18 mouse cellular contexts compared by ENCODE assay signal in genomic region chr1:189118582-189118981, GRCm38 (mm10).
DNase-seq lines count a peak whose midpoint lies in the region; ATAC-seq and TF ChIP-seq lines count a peak whose summit lies in the region.
"Had no signal": no experiment of that assay in that cellular context is flagged by ENCODE, and none has a peak within 500 bp of the region (broad histone marks: within the 10 kb centered on the region; RNA-seq: fewer than 3 reads in every experiment).

No protein-coding gene starts in this region.

- H3K9ac ChIP-seq in heart, embryonic 12.5 days, result no peak overlapping the region
- no peak overlapping the region for H3K9ac ChIP-seq in kidney, embryonic 16.5 days (replicated peaks; ENCODE audit: low read length)
- H3K9ac ChIP-seq in lung, postnatal 0 days (replicated peaks; ENCODE audit: low read depth), result no peak overlapping the region
- H3K9ac ChIP-seq: forebrain, embryonic 15.5 days; midbrain, embryonic 13.5 days had no signal

- H3K27ac ChIP-seq in heart, embryonic 12.5 days (ENCODE audit: poor library complexity, severe bottlenecking), result no peak overlapping the region
- no peak overlapping the region for H3K27ac ChIP-seq in kidney, embryonic 16.5 days (ENCODE audit: low read length)
- no peak overlapping the region for H3K27ac ChIP-seq in lung, postnatal 0 days (ENCODE audit: low read length)
- H3K27ac ChIP-seq: embryonic facial prominence, embryonic 10.5 days; forebrain, embryonic 15.5 days; hindbrain, postnatal 0 days; midbrain, embryonic 13.5 days had no signal

- no peaks in the 10 kb centered on the region for H3K36me3 ChIP-seq in heart, embryonic 12.5 days
- H3K36me3 ChIP-seq in kidney, embryonic 16.5 days (ENCODE audit: insufficient read depth, low read length), result no peaks in the 10 kb centered on the region
- H3K36me3 ChIP-seq in lung, postnatal 0 days (ENCODE audit: insufficient read depth, low read length), result no peaks in the 10 kb centered on the region
- H3K36me3 ChIP-seq: embryonic facial prominence, embryonic 10.5 days; forebrain, embryonic 15.5 days; midbrain, embryonic 13.5 days had no signal

- peaks cover 3% of the 10 kb centered on the region; the same call in 1 of the 2 replicates for H3K9me3 ChIP-seq in heart, embryonic 12.5 days (replicated peaks)
- no peaks in the 10 kb centered on the region for H3K9me3 ChIP-seq in kidney, embryonic 16.5 days (ENCODE audit: low read length)
- no peaks in the 10 kb centered on the region for H3K9me3 ChIP-seq in lung, postnatal 0 days (ENCODE audit: low read length)
- H3K9me3 ChIP-seq: embryonic facial prominence, embryonic 10.5 days; forebrain, embryonic 15.5 days; midbrain, embryonic 13.5 days had no signal

- H3K4me3 ChIP-seq in heart, embryonic 12.5 days, result no peak overlapping the region
- no peak overlapping the region for H3K4me3 ChIP-seq in kidney, embryonic 16.5 days (ENCODE audit: low read length)
- H3K4me3 ChIP-seq in lung, postnatal 0 days (ENCODE audit: low read depth, low read length), result no peak overlapping the region
- H3K4me3 ChIP-seq: embryonic facial prominence, embryonic 10.5 days; forebrain, embryonic 15.5 days; midbrain, embryonic 13.5 days had no signal

- WGBS in heart, embryonic 12.5 days, result 39% methylated on average over 5 of the region's 5 CpGs
- 44% methylated on average over 5 of the region's 5 CpGs for WGBS in kidney, embryonic 16.5 days
- 18% methylated on average over 5 of the region's 5 CpGs for WGBS in lung, postnatal 0 days

- TF ChIP-seq EP300 in lung, postnatal 0 days (IDR thresholded peaks at IDR 0.05), result peak; percentile 17; the same call in 1 of the 2 replicates

- H3K4me2 ChIP-seq in heart, embryonic 12.5 days, result no peak overlapping the region
- H3K4me2 ChIP-seq in kidney, embryonic 16.5 days (replicated peaks; ENCODE audit: low read depth, low read length), result no peak overlapping the region
- H3K4me2 ChIP-seq in lung, postnatal 0 days (replicated peaks; ENCODE audit: low read depth, low read length), result no peak overlapping the region
- H3K4me2 ChIP-seq: forebrain, embryonic 15.5 days; liver, embryonic 11.5 days; midbrain, embryonic 13.5 days had no signal

- ATAC-seq in heart, embryonic 12.5 days (ENCODE audit: insufficient number of reproducible peaks, low FRiP score), result peak; percentile 42; the same call in 1 of the 2 replicates
- peak; percentile 35; the same call in 1 of the 2 replicates for ATAC-seq in kidney, embryonic 16.5 days (ENCODE audit: low FRiP score, low TSS enrichment)
- peak; percentile 88 for ATAC-seq in lung, postnatal 0 days
- no peak for ATAC-seq in frontal cortex, adult (ENCODE audit: low TSS enrichment)
- ATAC-seq: forebrain, embryonic 15.5 days; hindbrain, postnatal 0 days; midbrain, embryonic 13.5 days had no signal

- H3K27me3 ChIP-seq in heart, embryonic 12.5 days (replicated peaks), result no peaks in the 10 kb centered on the region
- no peaks in the 10 kb centered on the region for H3K27me3 ChIP-seq in kidney, embryonic 16.5 days (ENCODE audit: insufficient read depth, low read length)
- no peaks in the 10 kb centered on the region for H3K27me3 ChIP-seq in lung, postnatal 0 days (replicated peaks; ENCODE audit: insufficient read depth, low read length)
- H3K27me3 ChIP-seq: forebrain, embryonic 15.5 days; midbrain, embryonic 13.5 days had no signal

- DNase-seq in heart, postnatal 10 days, result no peak
- peak; percentile 44 for DNase-seq in kidney, adult 9 months
- DNase-seq in lung, postnatal 0 days (ENCODE audit: low spot score), result peak; percentile 63
- DNase-seq in gastrocnemius, postnatal 4 days (ENCODE audit: low spot score in 2 of 2), result no peak
- DNase-seq: cerebellum, adult 11 months; cerebellum, postnatal 36 days; layer of hippocampus, postnatal 36 days; left cerebral cortex, postnatal 4 days; right cerebral cortex, postnatal 4 days; thymus, postnatal 14 days had no signal

- no peaks in the 10 kb centered on the region for H3K4me1 ChIP-seq in heart, embryonic 12.5 days (replicated peaks)
- no peaks in the 10 kb centered on the region for H3K4me1 ChIP-seq in kidney, embryonic 16.5 days (ENCODE audit: insufficient read depth, low read length)
- no peaks in the 10 kb centered on the region for H3K4me1 ChIP-seq in lung, postnatal 0 days (ENCODE audit: insufficient read depth, low read depth, low read length)
- H3K4me1 ChIP-seq: embryonic facial prominence, embryonic 10.5 days; midbrain, embryonic 13.5 days had no signal

- TF ChIP-seq CTCF in lung, postnatal 0 days (IDR thresholded peaks at IDR 0.05), result no peak

- intact Hi-C loops in heart, postnatal 10 days (cut with DNase I), result no loop called here

Comparison
In these comparisons a context has a peak if more than half of its experiments do, and no peak if none do; other contexts are left out.
1. DNase-seq: peak in kidney, adult 9 months (single experiment) and lung, postnatal 0 days (single experiment); none in heart, postnatal 10 days (0 of 2) and gastrocnemius, postnatal 4 days (0 of 2).